Mouse (Mus musculus) heart, postnatal 4 days (tissue): ENCODE measurements around the gene Tsga8. TPM values are rescaled to one million over a fixed set of nuclear protein-coding genes. Genes with fewer than 3 reads are reported as not detected.

Experiments
- DNase-seq: peaks from one replicate; pipeline ENCODE4 v3.0.0; 2021
- total RNA-seq, 2 experiments: library from RNA; stranded (reverse); gene quantifications; 2 replicates each; pipeline ENCODE4 v1.2.3; 2021

Tsga8 gene
- not detected for total RNA-seq

GRCm38 (mm10) chrX:83487598-83487997, at the start of gene Tsga8:
TSS of gene Tsga8 (minus strand) at chrX:83487924.
- DNase-seq: no peak
